Mouse (Mus musculus) cortical plate, adult 2 months (tissue): ENCODE measurements around the gene Adamts3. TPM values are rescaled to one million over a fixed set of nuclear protein-coding genes. Genes with fewer than 3 reads are reported as not detected.

ENCODE experiments used
- H3K27ac ChIP-seq: fragments of 200-500 bp; 2 replicates; pipeline ENCODE4 v1.5.1; 2012; ENCODE audit warnings: low read length, control low read depth, inconsistent platforms; ENCODE audit not compliant: insufficient read depth
- H3K4me1 ChIP-seq: fragments of 200-500 bp; 2 replicates; pipeline ENCODE4 v1.6.1; 2011; ENCODE audit warnings: low read length; ENCODE audit not compliant: control insufficient read depth, insufficient read depth
- H3K4me3 ChIP-seq: fragments of 200-500 bp; 2 replicates; pipeline ENCODE4 v1.5.1; 2011; ENCODE audit warnings: mild to moderate bottlenecking, low read length, control low read depth; ENCODE audit not compliant: insufficient read depth
- CTCF ChIP-seq: fragments of 200-500 bp; IDR thresholded peaks from 2 replicates; pipeline ENCODE4 v1.5.1; 2011; ENCODE audit warnings: mild to moderate bottlenecking, control low read depth, low read length; ENCODE audit not compliant: insufficient read depth; ENCODE audit errors: extremely low read depth
- POLR2A ChIP-seq: fragments of 200-500 bp; IDR thresholded peaks from 2 replicates; pipeline ENCODE4 v1.6.1; 2011; ENCODE audit warnings: mild to moderate bottlenecking, low read length, control low read depth; ENCODE audit not compliant: insufficient read depth; ENCODE audit errors: extremely low read depth
- polyA plus RNA-seq: library from polyadenylated mRNA; depleted of rRNA; stranded (reverse); fragments of >200 nt; gene quantifications from 2 replicates; pipeline ENCODE4 v1.2.3, GENCODE M21; 2012

Adamts3 gene
- polyA plus RNA-seq, 1 experiment, result 8.7 TPM

DNA sequence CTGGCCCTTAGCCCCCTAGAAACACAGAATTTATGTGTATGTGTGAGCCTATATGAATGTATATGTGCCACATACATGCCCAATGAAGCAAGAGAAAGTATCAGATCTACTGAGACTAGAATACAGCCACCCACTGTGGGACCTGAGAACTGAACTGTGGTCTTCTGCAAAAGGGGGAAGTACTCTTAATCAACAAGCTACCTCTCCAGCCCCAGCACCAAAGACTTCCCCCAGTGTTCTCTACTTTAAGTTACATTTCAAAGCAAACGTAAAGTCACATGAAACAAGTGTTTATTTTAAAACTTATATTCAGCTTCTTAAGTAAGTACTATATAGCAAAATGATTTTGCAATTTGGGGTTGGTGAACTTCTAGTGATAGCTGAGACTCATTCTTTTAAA is 62.0 kb downstream of the Adamts3 start:
- H3K4me1 ChIP-seq, result no peaks in the 10 kb centered on the region
- no peak overlapping the region for H3K4me3 ChIP-seq
- no peak overlapping the region for H3K27ac ChIP-seq
- TF ChIP-seq CTCF (no peak), POLR2A (no peak)

DNA sequence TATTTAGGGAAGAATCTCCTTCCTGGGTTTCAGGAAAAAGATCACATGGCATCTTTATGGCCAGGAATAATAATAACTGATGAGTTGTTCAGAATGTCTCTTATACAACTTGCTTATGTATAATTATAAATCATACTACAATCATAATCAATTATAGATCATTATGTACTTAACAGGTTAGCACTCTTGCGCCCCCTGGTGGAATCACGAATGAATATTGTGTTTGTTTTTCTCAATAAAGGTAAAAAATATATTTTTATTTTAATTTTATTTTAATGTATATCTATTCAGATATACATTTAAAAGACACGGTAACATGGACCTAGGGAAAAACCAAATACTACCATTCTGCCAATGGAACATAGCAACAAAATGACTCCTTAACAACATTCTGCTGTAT is 63.6 kb downstream of the Adamts3 start:
- H3K4me1 ChIP-seq, result no peaks in the 10 kb centered on the region
- H3K27ac ChIP-seq, result no peak overlapping the region
- H3K4me3 ChIP-seq, result no peak overlapping the region
- no peak for TF ChIP-seq CTCF
- TF ChIP-seq POLR2A, result no peak

DNA sequence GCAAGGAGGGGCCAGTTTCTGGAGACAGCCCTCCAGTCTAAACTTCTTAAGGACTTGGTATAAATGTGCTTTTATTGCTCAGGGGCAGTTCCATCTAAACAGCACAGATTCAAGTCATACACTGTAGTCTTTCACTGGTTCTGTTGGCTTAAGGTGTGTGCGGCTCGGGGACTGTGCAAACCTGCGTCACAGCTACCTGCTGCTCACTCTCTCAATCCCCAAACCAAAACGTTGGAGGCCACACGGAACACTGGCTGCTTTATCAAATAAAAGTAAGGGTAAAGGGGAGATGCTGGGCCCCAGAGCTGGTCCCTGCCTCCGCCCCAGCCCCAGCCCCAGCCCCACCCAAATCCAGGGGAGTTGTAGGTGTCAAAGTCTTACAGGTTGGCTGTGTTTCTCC is 66.5 kb downstream of the Adamts3 start:
- no peaks in the 10 kb centered on the region for H3K4me1 ChIP-seq
- no peak overlapping the region for H3K4me3 ChIP-seq
- H3K27ac ChIP-seq, result no peak overlapping the region
- TF ChIP-seq POLR2A, result no peak
- TF ChIP-seq CTCF, result no peak

GRCm38 (mm10) chr5:89814552-89814951 is 68.6 kb downstream of the Adamts3 start:
- no peaks in the 10 kb centered on the region for H3K4me1 ChIP-seq
- H3K27ac ChIP-seq, result no peak overlapping the region
- no peak overlapping the region for H3K4me3 ChIP-seq
- TF ChIP-seq POLR2A, result no peak
- TF ChIP-seq CTCF, result no peak

DNA sequence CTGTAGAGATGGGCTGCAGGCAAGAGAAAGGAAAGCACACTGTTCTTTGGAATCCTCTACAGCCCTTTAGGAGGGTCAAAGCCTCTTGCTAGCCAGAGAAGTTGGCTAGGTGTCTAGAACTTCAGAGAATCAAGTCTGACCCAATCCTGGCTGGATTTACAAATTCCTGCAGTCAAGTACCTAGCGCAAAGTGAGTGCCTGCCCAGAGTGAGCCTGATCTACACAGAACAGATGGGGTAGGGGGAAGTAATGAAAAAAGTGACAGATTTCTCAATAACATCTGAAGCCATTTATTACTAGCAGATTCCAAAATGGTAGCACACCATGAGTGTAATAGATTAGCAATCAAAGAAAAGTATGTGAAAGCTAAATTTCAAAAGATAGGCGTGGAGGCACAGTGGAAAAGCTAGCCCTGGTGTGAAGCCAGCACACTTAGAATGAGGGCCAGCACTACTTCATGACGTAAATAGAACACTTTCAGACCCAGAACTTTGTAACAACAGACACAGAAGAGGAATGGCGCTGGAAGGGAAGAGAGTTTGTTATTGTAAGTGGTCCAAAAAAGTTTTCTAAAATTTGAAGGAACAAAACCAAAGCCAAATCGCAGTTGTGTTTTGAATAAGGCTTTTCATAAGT is 82.8 kb downstream of the Adamts3 start:
- TF ChIP-seq POLR2A (no peak), CTCF (no peak)

GRCm38 (mm10) chr5:89793706-89794105 is 89.4 kb downstream of the Adamts3 start:
- Histone ChIP-seq H3K27ac (no peak overlapping the region), H3K4me1 (no peaks in the 10 kb centered on the region), H3K4me3 (no peak overlapping the region)
- TF ChIP-seq CTCF, result no peak
- TF ChIP-seq POLR2A, result no peak

More for the DNA sequence above, 82.8 kb downstream of the Adamts3 start:
- no peak overlapping the region for H3K27ac ChIP-seq
- H3K4me3 ChIP-seq, result no peak overlapping the region
- H3K4me1 ChIP-seq, result no peaks in the 10 kb centered on the region

- no peaks in the 10 kb centered on the region for H3K4me1 ChIP-seq
- H3K4me3 ChIP-seq, result no peak overlapping the region
- no peak for TF ChIP-seq CTCF
- no peak overlapping the region for H3K27ac ChIP-seq
Measured at GRCm38 (mm10) chr5:89784635-89785034, 98.5 kb downstream of the Adamts3 start.

GRCm38 (mm10) chr5:89779823-89780222 is 103.3 kb downstream of the Adamts3 start:
- TF ChIP-seq POLR2A, result no peak
- no peak for TF ChIP-seq CTCF
- Histone ChIP-seq H3K4me3 (no peak overlapping the region), H3K27ac (no peak overlapping the region), H3K4me1 (no peaks in the 10 kb centered on the region)

DNA sequence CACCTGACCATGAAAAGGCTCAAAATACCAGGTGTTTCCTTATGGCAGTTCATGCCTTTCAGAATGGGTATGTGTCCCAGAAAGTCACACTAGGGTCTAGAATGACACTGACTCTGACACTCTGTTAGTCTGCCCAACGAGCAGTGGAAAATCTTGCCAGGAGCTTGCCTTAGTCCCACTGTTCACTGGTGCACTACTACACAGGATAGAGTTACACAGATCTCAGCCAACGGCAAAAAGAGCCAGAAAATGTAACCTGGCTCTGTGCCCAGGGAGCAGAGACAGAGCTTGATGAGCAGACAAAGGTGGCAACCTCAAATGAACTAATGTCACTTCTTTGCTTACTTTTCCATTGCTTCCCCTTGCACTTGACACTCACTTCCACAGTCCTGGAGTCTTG is 104.5 kb downstream of the Adamts3 start:
- H3K27ac ChIP-seq, result no peak overlapping the region
- H3K4me1 ChIP-seq, result no peaks in the 10 kb centered on the region
- TF ChIP-seq CTCF (no peak), POLR2A (no peak)
- H3K4me3 ChIP-seq, result no peak overlapping the region

- TF ChIP-seq CTCF, result no peak
- no peak for TF ChIP-seq POLR2A
- Histone ChIP-seq H3K4me3 (no peak overlapping the region), H3K27ac (no peak overlapping the region), H3K4me1 (no peaks in the 10 kb centered on the region)
Measured at GRCm38 (mm10) chr5:89777411-89777810, 105.7 kb downstream of the Adamts3 start.
